Mouse (Mus musculus): ENCODE measurements around the gene Serhl.
"Not testable (repeated sequence)": the region's sequence is repeated elsewhere in the genome, so short reads cannot be mapped to it uniquely, and the experiment has no call there.

Serhl gene

DNA sequence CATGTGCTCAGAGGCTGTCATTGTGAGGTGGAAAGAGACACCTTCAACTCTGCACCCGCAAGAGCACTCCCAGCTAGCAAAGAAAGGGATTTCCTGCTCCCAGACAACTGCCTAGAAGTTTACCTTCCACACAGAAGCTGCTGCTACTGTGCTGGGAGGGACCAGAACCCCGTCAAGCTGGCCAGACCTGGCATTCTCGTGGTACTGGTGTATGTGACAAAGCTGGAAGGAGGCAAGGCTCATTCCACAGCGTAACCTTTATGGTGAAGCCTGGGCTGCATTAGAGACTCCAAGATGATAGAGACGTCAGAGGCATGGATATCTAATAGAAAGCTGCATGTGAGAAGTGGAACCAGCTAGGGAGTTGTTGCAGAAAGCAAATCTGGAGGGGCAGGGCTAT is 35.3 kb downstream of the Serhl start:
- DNase-seq (ENCODE audit: low read depth): no peak

DNA sequence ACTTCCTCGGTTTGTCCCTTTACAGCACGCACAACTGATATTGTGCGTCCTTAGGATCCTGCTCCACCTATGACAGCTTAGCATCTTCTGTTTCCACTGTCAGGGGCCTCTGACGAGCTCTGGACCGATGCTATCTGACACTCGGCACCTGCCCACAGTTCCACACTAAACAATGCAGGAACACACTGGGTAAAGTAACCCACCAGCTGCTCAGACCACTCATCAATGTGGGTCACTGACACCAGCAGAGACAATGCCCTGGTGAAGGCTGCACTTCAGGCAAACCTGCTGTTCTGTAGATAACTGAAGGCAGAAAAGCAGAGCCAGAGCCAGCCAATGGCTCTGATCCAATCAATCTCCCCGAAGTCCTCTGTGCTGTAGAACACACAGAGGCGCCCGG is 37.3 kb downstream of the Serhl start:
- DNase-seq (ENCODE audit: low read depth): no peak

DNA sequence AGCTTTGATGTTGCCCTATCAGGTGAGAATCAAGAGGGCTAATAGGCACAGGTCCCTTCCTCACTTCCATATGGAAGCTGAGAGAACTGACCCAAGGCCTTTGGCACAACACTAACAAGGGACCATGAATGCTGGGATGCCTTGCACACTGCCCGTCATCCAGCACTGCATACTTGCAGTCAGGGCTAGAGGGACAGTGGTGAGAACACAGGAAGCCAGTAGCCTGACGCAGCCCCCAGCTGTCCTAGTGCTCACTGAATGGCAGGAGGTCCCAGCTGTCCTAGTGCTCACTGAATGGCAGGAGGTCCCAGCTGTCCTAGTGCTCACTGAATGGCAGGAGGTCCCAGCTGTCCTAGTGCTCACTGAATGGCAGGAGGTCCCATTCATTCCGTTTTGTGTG is 37.7 kb downstream of the Serhl start:
- DNase-seq (ENCODE audit: low read depth): not testable (repeated sequence)

DNA sequence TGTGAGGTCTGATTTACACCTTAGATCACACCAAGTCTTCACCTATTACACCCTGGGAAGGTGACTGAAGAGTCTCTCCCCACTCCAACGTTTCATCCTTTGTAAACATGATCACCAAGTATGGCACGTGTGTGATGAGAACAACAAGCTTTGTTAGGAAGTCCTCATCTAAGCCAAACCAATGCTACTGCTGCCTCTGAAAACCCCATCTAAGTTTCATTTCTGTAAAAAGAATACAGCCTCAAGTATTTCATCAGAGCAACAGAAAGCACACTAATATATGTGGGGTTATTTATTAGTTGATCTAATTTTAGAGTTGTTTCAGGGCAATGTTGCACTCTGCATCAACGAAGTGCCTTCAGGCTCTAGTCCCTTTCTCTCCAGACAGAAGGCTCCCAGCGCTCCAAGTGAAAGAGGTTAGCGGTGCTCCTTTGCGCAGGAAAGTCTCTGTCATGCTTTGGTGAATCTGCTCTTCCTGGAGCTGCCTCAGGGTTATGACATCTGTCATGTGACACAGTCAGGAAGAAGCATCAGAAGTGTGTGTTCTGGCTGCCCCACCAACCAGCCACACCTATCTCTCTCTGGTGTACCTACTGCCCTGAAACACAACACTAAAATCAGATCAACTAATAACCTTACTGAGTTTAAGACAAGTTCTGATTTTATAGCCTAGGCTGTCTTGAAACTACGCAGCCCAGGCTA is 40.4 kb downstream of the Serhl start:
- no peak for DNase-seq (ENCODE audit: low read depth)

DNA sequence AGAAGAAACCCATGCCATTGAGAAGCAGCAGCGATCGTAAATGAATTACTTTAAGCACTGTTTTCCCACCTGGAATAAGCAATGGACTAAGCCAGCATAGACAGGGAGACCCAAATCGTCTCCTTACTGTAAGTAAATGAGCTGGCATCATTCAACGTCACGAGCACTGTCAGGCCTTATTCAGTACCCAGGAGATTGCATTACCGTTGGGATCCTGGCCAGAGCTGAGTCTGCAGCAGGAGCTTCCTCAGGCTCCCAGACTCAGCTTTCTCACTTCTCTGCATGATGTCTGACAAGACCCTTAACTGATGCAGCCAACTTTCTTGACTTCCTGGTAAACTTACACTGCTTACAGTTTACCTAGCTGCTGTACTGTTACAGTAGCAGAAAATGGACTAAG is 45.4 kb downstream of the Serhl start:
- no peak for DNase-seq (ENCODE audit: low read depth)

DNA sequence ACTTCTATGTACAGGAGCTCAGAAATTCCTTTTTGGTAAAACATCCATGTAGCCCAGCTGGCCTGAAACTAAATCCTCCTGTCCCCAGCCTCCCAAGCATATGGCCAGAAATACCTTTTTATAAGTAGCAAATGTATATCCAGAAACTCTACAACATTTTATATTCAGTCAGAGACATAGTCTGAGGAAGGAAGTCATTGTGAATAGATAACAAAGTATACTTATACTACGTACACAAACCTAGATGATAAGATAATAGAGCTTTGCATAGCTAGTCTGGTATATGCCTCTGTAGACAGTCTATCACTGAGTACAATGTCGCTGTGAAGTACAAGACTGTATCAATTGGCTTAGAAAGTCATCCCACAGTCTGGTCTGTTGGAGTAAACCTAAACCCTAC is 46.3 kb downstream of the Serhl start:
- no peak for DNase-seq (ENCODE audit: low read depth)

DNA sequence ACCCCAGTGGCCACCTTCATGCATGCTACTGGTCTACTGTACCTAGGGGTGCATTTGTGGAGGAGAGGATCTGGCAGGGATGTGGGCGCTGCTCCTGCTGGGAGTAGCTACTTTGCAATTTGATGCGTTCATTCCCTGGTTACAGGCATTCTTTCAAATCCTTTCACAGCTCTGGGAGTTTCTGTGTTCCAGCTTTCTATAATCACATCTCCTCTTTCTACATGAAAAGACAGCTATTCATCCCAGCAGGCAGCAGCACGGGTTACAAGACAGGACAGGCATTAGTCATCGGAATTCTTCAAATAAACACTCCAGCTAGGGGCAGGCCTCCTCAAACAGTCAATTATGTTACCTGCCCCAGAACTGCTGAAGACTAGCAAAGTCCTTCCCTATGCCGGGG is 53.6 kb downstream of the Serhl start:
- DNase-seq (ENCODE audit: low read depth): peak; percentile 78

DNA sequence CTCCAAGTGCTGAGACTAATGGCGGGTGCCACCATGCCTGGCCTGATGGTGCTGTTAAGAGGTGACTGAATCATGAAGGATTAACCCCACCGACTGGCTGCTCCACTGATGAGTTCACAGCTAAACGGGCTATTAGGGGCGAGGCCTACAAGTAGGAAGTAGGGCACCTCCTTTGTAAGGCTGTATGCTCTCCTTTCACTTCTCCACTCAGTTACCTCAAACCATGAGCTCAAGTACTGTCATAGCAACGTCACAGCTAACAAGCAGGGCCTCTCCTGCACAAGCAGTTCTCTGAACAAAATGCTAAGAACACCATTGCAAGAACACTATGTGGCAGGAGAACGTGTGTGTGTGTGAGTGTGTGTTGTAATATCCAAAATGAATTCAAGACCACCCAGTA is 56.2 kb downstream of the Serhl start:
- no peak for DNase-seq (ENCODE audit: low read depth)

DNA sequence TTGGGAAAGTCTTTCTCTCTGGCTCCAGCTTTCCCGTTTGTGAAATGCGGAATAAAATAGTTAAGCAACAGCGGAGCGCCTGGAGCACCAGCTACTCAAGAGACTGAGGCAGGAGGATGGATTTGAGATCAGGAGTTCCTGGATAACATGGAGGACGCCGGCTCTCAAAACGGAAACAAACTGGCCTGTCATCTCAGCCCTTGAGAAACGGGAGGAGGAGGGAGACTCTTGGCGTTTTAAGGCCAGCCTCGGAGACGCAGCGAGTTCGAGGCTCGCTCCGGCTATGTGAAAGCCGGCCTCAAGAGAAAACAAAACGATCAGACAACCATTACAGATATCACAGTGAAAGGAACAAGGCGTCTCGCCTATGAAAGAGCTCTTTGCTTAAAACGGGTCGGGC is 59.1 kb downstream of the Serhl start:
- peak; percentile 58 for DNase-seq (ENCODE audit: low read depth)

DNA sequence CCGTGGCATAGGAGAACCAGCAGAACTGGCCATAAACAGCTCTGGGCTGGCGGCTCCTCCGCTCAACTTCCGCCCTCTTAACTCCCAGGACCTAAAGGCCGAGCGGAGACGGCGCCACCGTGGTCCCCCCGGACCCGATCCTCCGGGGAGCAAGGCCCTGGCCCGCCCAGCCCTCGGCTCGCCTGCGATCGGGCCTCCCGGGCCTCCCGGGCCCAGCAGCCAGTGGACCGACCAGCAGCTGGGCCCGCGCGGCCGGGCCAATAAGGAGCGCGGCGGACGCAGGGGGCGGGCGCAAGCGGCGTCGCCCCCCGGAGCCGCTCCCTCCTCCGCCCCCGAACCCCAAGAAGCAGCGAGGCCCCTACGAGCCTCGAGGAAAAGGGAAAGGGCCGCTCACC is 59.5 kb downstream of the Serhl start:
- no peak for DNase-seq (ENCODE audit: low read depth)

DNA sequence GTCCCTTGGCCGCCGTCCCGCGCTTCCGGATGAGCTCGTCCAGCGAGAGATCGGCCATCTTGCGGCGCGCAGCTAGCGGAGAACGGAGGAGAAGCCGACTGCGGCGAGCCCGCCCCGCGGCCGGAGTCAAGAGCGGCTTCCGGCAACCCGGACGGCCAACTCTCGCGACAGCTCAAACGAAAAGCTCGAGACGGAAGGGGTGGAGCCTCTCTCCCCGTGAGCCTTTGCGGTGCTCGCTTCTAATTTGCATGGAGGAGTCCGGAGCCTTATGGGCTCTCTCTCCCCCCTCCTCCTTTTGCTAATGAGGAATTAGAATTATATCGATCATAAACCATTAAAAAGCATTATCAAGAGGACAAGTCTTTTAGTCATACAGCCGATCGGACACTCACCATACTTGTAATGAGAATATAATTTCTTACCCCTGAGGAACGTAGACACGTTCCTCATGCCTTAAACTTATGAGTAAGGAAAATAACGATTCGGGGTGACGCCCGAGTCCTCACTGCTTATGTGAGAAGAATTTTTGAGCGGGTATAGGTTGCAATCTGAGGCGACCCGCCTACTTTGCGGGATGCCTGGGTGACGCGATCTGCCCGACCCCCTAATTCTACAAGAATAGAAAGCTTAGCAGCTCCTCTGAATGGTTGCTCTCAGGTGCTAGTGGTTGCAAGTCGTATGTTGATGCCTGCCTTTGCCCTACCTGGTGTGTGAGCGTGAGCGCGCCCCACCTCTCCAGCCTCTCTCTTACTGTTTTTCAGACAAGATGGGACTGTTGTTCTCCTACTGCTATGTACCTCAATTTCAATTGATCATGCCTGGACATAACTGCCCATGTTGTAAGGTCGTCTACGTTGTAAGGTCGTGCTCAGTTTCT is 60.1 kb downstream of the Serhl start, which contains the start of gene Poldip3:
Poldip3 (minus strand) TSS at position 189 of the 877 bp plus-strand sequence.
- DNase-seq (ENCODE audit: low read depth): peak; percentile 99

DNA sequence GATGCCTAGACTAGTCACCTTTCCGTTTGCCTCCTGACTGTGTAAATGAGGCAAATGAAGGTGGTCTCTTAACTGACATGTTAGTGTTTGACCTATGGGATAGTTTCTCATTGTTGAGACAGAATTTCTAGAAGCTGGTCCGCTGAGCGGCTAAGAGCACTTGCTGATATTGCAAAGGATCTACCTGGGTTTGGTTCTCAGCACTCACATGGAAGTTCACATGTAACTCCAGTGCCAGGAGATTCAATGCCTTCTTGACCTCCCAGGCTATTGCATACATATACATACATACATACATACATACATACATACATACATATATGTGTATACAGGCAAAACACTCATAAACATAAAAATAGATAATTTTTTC is 60.8 kb downstream of the Serhl start:
- DNase-seq (ENCODE audit: low read depth): no peak

DNA sequence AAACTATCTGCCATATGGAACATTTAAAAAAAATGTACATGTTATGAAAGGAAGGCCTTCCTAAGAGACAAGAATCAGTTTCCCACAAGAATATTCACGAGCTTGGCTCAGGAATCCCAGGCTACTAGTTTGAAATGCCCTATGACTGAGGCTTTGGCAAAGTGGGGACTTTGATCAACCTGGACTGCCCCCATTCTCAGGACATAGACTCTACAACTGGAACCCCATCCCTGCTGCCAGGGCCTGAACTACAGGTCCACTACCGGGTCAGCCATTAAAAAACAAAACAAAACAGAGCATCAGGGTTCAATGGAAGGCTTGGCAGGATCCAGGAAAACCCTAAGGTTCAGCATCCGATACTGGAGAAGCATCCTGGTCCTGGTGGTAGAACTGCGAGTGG is 61.4 kb downstream of the Serhl start:
- no peak for DNase-seq (ENCODE audit: low read depth)

DNA sequence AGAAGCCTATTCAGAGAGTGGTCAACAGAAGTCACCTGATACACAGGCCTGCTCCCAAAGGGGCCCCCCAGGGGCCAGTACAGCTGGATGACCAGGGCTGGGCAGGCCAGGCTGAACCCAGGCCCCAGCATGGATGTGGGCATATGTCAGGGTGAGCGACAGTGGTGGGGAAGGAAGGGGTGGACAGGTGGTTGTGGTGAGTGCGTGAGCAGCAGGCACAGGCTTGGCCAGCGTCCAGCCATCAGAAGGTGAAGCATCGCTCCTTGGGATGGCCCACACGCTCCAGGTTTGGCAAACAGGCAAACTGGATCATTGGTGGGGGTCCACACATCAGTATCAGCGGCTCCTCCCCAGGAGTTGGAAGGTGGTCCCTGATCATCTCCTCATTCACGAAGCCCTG is 65.0 kb downstream of the Serhl start:
- no peak for DNase-seq (ENCODE audit: low read depth)

DNA sequence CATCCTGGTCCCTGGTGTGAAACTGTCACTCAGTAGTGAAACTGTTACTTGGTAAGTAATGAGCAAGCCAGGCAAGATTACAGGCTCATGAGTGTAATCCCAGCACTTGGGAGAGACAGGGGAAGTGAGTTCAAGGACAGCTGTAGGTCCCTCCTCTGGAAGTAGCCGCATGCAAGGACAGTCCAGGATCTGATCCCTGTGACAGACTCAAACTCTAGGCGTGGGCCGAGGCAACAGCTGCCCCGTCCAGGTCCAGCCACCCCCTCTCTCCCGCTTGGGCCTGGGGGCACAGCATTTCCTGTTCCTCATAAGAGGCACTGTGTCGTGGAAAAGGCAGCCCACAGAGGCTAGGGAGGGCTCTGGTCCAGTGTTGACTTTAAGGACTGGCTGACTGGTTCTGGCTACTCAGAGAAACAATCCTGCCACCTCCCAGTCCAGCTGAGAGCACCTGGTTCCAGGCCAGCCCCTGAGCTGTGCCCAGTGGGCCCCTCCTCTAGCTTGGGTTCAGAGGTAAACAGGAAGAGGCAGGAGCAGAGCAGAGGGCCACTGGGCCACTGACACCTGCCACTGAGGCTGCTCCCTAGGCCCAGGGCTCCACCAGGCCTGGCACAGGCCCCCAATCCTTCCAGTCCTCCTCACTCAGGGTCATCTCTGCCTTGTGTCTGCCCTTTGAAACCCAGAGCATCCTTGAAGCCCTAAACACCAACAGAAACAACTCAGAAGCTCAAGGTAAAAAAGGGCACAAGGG is 66.5 kb downstream of the Serhl start:
- no peak for DNase-seq (ENCODE audit: low read depth)

DNA sequence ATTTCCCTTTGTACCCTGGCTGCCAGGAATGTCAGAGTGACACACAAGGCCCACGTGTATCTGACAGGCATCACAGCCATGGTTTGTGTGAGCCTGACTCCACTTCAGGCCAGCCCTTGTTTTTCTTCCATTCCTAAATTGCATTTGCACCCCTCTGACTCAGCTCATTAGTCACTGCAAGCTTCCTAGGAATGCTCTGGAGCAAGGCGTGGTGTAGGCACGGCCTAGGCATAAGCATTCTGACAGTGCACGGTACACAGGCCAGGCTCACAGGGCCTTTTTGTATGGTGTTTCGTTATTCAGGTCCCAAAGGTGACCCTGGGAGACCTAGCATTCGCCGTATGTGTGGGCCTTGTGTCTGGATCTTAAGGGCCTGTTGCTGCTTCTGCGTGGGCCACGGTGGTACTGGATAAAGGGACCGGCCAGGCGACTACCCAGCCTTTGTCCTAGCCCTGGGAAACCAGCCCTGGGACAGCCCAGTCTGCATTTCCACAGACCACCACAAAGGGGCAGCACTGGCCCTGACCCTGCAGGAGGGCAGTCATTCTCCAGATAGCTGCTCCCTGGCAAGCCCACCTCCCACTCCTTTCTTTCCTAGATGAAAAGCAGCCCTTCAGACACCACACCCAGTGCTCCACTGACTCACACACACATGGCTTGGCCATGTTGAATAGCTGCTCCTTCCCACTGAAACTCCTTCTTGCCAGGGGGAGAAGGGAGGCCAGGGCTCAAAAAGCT is 67.8 kb downstream of the Serhl start:
- peak; percentile 92 for DNase-seq (ENCODE audit: low read depth)

DNA sequence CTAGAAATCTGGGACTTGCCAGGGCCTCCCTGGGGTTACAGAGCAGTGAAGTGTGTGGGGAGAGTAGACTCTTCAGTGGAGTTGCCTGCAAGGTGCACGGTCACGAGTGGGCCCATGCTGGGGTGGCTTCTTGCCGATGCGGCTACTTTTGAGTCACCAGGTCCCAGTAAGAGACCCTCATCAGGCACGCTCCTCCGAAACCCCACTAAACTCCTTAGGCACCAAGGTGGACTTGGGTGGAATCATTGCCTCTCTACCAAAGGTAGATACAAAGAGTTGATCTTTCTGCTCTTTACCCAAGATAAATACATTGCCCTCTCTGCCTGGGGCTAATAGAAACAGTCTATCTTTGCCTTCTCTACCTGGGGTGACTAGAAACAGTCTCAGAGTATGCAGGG is 68.4 kb downstream of the Serhl start:
- no peak for DNase-seq (ENCODE audit: low read depth)

DNA sequence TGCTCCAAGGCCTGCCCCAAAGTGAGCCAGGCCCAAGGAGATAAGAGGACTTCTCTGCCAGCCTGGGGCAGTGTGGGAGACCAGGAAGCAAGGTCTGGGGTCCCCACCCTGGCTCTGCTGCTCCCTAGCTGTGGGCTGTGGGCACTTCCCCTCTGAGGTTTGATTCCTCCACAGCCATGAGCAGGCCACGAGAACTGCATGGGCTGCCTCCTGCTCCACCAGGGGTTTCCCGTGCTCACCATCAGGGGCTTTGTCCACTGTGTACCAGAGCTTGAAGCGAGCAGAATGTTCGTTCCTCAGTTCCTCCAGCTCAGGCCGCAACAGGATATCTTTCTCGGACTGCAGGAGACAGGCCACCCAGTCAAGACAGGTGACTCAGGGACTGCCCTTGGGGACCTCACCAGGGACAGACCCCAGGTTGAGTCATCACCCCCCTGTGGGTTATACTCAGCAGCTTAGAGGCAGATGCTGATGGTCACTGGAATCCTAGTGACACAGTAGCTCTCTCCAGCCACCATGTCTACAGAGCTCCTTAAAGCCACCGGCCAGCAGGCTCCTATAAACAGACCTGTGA is 69.4 kb downstream of the Serhl start:
- DNase-seq (ENCODE audit: low read depth): no peak

DNA sequence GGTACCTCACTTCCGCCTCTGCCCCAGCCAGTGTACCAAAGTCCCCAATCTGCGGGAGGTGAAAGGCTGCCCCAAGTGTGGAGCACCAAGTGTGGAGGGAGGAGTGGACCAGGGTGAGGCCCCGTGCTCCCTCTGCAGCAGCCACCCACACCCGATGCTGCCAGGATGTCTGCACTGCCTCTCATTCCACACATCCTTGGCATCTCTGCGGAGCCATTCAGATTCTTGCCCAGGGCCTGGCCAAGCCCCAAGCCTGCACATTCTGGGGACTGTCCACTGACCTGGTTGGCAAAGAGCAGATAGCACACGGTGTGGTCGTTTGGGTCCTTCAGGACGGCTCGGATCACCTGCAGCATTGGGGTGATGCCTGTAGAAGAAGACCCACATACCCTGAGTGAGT is 70.5 kb downstream of the Serhl start:
- DNase-seq (ENCODE audit: low read depth): no peak

DNA sequence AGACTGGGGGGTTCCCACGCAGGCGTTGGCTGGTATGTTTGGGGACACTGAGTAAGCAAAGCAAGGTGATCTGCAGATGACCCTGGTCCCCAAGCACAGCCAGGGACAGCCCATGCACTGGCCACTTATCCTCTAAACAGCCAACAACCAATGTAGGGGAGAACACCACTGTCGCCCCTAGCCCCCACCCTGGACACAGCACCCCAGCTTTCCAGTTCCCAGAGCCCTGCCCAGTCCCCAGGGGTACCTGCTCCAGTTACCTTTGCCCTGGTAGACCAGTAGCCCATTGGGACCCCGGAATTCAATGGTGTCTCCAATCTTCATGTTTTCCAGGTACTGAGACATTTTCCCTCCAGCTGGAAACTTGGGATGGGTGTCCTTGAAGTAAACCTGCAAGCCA is 71.3 kb downstream of the Serhl start:
- DNase-seq (ENCODE audit: low read depth): no peak

DNA sequence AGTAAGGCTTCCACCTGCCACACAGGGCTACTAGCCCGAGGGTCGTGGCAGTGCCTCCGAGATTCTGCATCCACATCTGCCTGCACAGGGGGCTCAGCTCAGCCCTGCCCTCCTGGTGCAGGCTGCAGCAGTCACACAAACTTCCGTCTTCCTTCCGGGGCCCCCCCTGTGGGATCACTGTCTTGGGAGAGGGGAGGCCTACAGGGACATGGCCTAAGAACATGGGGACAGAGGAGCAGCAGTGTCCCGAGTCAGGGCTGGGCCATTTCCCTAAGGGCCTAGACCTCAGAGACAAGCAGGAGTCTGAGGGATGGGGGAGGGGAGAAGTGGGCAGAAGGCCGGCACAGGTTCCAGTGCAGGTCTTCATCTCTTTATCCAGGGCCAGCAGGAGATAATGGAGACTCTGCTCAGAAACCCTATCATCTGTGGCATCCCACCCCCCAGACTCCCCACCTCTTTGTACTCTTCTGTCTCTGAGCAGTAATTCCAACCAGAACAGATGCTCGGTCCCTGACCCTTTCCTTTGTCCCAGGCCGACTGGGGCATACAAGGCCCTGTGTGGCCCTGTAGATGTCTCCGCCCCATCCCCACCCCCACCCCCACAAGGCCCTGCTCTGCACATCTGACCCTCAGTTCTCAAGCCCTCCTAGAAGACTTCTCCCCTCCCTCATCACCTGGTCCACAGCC is 71.9 kb downstream of the Serhl start:
- DNase-seq (ENCODE audit: low read depth): no peak

Measured in NIH3T3 (cell line).